In genomic region chr6:54685716-54686395, GRCm38 (mm10) we compare ENCODE assay signal across 17 mouse cellular contexts. TPM values are rescaled to one million over a fixed set of nuclear protein-coding genes. Genes with fewer than 3 reads are reported as not detected.
DNase-seq lines count a peak whose midpoint lies in the region; ATAC-seq and TF ChIP-seq lines count a peak whose summit lies in the region.
"Had no signal": no experiment of that assay in that cellular context is flagged by ENCODE, and none has a peak within 500 bp of the region (broad histone marks: within the 10 kb centered on the region; RNA-seq: fewer than 3 reads in every experiment).

No protein-coding gene starts in this region.

- peak; percentile 30 to 67; a peak in 3 of 4 replicates for TF ChIP-seq EP300 in MEL (IDR thresholded peaks at IDR 0.05; ENCODE audit: low read depth in 1 of 2, low read length in 2 of 2)

- no peak overlapping the region for H3K9ac ChIP-seq in intestine, embryonic 14.5 days (ENCODE audit: low read length)
- H3K9ac ChIP-seq in intestine, embryonic 15.5 days: no peak overlapping the region
- no peak overlapping the region for H3K9ac ChIP-seq in MEL (ENCODE audit: control insufficient read depth, low read depth, low read length, poor library complexity, severe bottlenecking)
- H3K9ac ChIP-seq: forebrain, embryonic 15.5 days; hindbrain, embryonic 14.5 days had no signal

- DNase-seq in intestine, embryonic 14.5 days (ENCODE audit: low spot score): peak; percentile 48
- DNase-seq in A20 (ENCODE audit: low read depth, low spot score) (peak; percentile 18), MEL (ENCODE audit: low read depth, low spot score) (peak; percentile 70)
- no peak for DNase-seq in kidney, adult 18-20 months
- DNase-seq: cerebellum, adult 11 months; cerebellum, postnatal 10 days; embryo, embryonic 11 days; heart, postnatal 36 days; lung, postnatal 10 days; right cerebral cortex, postnatal 25 days had no signal

- no peaks in the 10 kb centered on the region for H3K36me3 ChIP-seq in intestine, embryonic 14.5 days (ENCODE audit: control insufficient read depth, insufficient read depth, low read length)
- no peaks in the 10 kb centered on the region for H3K36me3 ChIP-seq in intestine, embryonic 15.5 days
- H3K36me3 ChIP-seq in MEL (ENCODE audit: control insufficient read depth in 1 of 2, insufficient read depth in 2 of 2, low read length in 2 of 2) (peaks cover 0 to 4% of the 10 kb centered on the region in 2 experiments; a peak in 2 of 4 replicates), myocyte (ENCODE audit: control insufficient read depth, insufficient read depth) (no peaks in the 10 kb centered on the region)

- H3K4me2 ChIP-seq in intestine, embryonic 14.5 days (ENCODE audit: low read length): no peak overlapping the region
- H3K4me2 ChIP-seq in intestine, embryonic 15.5 days (replicated peaks): no peak overlapping the region
- peak overlapping the region; percentile 26 for H3K4me2 ChIP-seq in myocyte (ENCODE audit: low read depth)
- H3K4me2 ChIP-seq: forebrain, embryonic 15.5 days; hindbrain, embryonic 14.5 days had no signal

- TF ChIP-seq RAD21 in MEL (IDR thresholded peaks at IDR 0.05; ENCODE audit: low read depth, low read length): no peak

- TF ChIP-seq CTCF in MEL (IDR thresholded peaks at IDR 0.05 in 2 of 3, conservative IDR thresholded peaks at IDR 0.05 in 1 of 3; ENCODE audit: control insufficient read depth in 1 of 3, insufficient read depth in 1 of 3, low read depth in 2 of 3, low read length in 3 of 3, poor library complexity in 1 of 3, severe bottlenecking in 1 of 3): no peak

- H3K4me1 ChIP-seq in intestine, embryonic 14.5 days (replicated peaks; ENCODE audit: control insufficient read depth, insufficient read depth, low read length): peaks cover 6% of the 10 kb centered on the region
- 0 out of 2 replicates have a peak, but pooled peaks cover 10% of the 10 kb centered on the region for H3K4me1 ChIP-seq in intestine, embryonic 15.5 days (replicated peaks)
- H3K4me1 ChIP-seq in MEL (ENCODE audit: control insufficient read depth in 1 of 2, insufficient read depth in 2 of 2, low read length in 2 of 2): peaks cover 4 to 14% of the 10 kb centered on the region in 2 experiments

- H3K27ac ChIP-seq in intestine, embryonic 14.5 days (ENCODE audit: low read depth): no peak overlapping the region
- H3K27ac ChIP-seq in intestine, embryonic 15.5 days: no peak overlapping the region
- no peak overlapping the region for H3K27ac ChIP-seq in MEL (ENCODE audit: control insufficient read depth, low read depth, low read length)
- H3K27ac ChIP-seq: forebrain, embryonic 15.5 days; hindbrain, embryonic 14.5 days had no signal

- no peak for ATAC-seq in intestine, embryonic 14.5 days (replicated peaks; ENCODE audit: low FRiP score, low TSS enrichment, low read depth)
- no peak for ATAC-seq in intestine, embryonic 15.5 days
- no peak for ATAC-seq in activated CD4-positive, CD25-positive, alpha-beta regulatory T cell, adult 4 months
- ATAC-seq: forebrain, embryonic 15.5 days; intestine, embryonic 16.5 days; midbrain, embryonic 16.5 days had no signal

- H3K79me2 ChIP-seq in MEL (ENCODE audit: control insufficient read depth, insufficient read depth, low read length, poor library complexity) (no peaks in the 10 kb centered on the region), myocyte (ENCODE audit: control insufficient read depth, insufficient read depth) (no peaks in the 10 kb centered on the region)

- TF ChIP-seq POLR2A in MEL (IDR thresholded peaks at IDR 0.05; ENCODE audit: control insufficient read depth in 1 of 2, insufficient read depth in 1 of 2, low read depth in 1 of 2, low read length in 2 of 2, poor library complexity in 1 of 2) (no peak), myocyte (IDR thresholded peaks at IDR 0.05; ENCODE audit: insufficient read length, low read depth) (no peak)

- H3K9me3 ChIP-seq in intestine, embryonic 14.5 days (ENCODE audit: control insufficient read depth, low read length): no peaks in the 10 kb centered on the region
- H3K9me3 ChIP-seq in intestine, embryonic 15.5 days: no peaks in the 10 kb centered on the region
- no peaks in the 10 kb centered on the region for H3K9me3 ChIP-seq in MEL (replicated peaks; ENCODE audit: insufficient read depth, low read length)
- H3K9me3 ChIP-seq: forebrain, embryonic 15.5 days had no signal

- WGBS in intestine, embryonic 14.5 days: 70% methylated on average over 14 of the region's 14 CpGs
- 65% methylated on average over 14 of the region's 14 CpGs for WGBS in intestine, embryonic 15.5 days

- H3ac ChIP-seq in myocyte (ENCODE audit: control insufficient read depth, insufficient read length): no peak overlapping the region

- no peak overlapping the region for H3K4me3 ChIP-seq in intestine, embryonic 14.5 days (ENCODE audit: low read depth, low read length)
- H3K4me3 ChIP-seq in intestine, embryonic 15.5 days (replicated peaks): no peak overlapping the region
- H3K4me3 ChIP-seq in MEL (ENCODE audit: control insufficient read depth in 1 of 2, insufficient read depth in 1 of 2, low read depth in 2 of 2, low read length in 2 of 2) (peak overlapping the region; percentile 21 to 24; a peak in 3 of 4 replicates), myocyte (no peak overlapping the region)
- H3K4me3 ChIP-seq: forebrain, embryonic 15.5 days had no signal

- peaks cover 16% of the 10 kb centered on the region; the same call in 1 of the 2 replicates for H3K27me3 ChIP-seq in intestine, embryonic 14.5 days (replicated peaks; ENCODE audit: control insufficient read depth, insufficient read depth, low read length)
- H3K27me3 ChIP-seq in intestine, embryonic 15.5 days (replicated peaks): 0 out of 2 replicates have a peak, but pooled peaks cover 5% of the 10 kb centered on the region
- H3K27me3 ChIP-seq in MEL (ENCODE audit: control insufficient read depth in 1 of 2, insufficient read depth in 2 of 2, low read length in 2 of 2): no peaks in the 10 kb centered on the region
- H3K27me3 ChIP-seq in myocyte (ENCODE audit: control insufficient read depth, insufficient read depth, insufficient read length): no peaks in the 10 kb centered on the region
- H3K27me3 ChIP-seq: forebrain, embryonic 15.5 days had no signal

TF ChIP-seq in MEL, 35 proteins besides CTCF, POLR2A, EP300 and RAD21 (continues in another document):
- TF ChIP-seq GATA1 (IDR thresholded peaks at IDR 0.05; ENCODE audit: low read depth, low read length): peak; percentile 54
- no peak for TF ChIP-seq MEF2A (IDR thresholded peaks at IDR 0.05; ENCODE audit: extremely low read depth, insufficient replicate concordance, low read depth, low read length, poor library complexity, severe bottlenecking)
- TF ChIP-seq TAL1 (IDR thresholded peaks at IDR 0.05; ENCODE audit: low read length): peak; percentile 37
- peak; percentile 46; the same call in 1 of the 2 replicates for TF ChIP-seq MYC (IDR thresholded peaks at IDR 0.05; ENCODE audit: low read depth, low read length)
- no peak for TF ChIP-seq USF1 (IDR thresholded peaks at IDR 0.05; ENCODE audit: low read depth, low read length)
- TF ChIP-seq ZKSCAN1 (IDR thresholded peaks at IDR 0.05; ENCODE audit: low read depth, low read length): no peak
- TF ChIP-seq E2F4 (IDR thresholded peaks at IDR 0.05; ENCODE audit: borderline replicate concordance, low read depth, low read length): no peak
- TF ChIP-seq BHLHE40 (IDR thresholded peaks at IDR 0.05; ENCODE audit: borderline replicate concordance, low read depth, low read length): no peak
- no peak for TF ChIP-seq ZC3H11A (IDR thresholded peaks at IDR 0.05; ENCODE audit: low read depth, low read length)
- TF ChIP-seq NRF1 (IDR thresholded peaks at IDR 0.05; ENCODE audit: insufficient read depth, low read depth, low read length, poor library complexity, severe bottlenecking): no peak
- no peak for TF ChIP-seq MAZ (IDR thresholded peaks at IDR 0.05; ENCODE audit: low read depth, low read length)
- TF ChIP-seq MXI1 (IDR thresholded peaks at IDR 0.05; ENCODE audit: low read depth, low read length): no peak
- no peak; the same call in 1 of the 2 replicates for TF ChIP-seq MAFK (IDR thresholded peaks at IDR 0.05; ENCODE audit: borderline replicate concordance, low read depth, low read length)
- no peak for TF ChIP-seq ETS1 (IDR thresholded peaks at IDR 0.05; ENCODE audit: low read depth, low read length)

TF ChIP-seq in myocyte, 11 proteins besides CTCF, POLR2A, EP300 and RAD21:
- TF ChIP-seq MYOG (IDR thresholded peaks at IDR 0.05; ENCODE audit: control insufficient read depth in 1 of 3, insufficient read depth in 1 of 3, insufficient read length in 2 of 3, low read depth in 2 of 3) (no peak), MAX (IDR thresholded peaks at IDR 0.05; ENCODE audit: low read depth) (no peak)

RNA-seq across cellular contexts. Expression of gene Mturn, which starts 4.4 kb away (rescaled TPM):
- polyA plus RNA-seq in intestine, embryonic 14.5 days (2014; fragmentation: Nextera tagmentation; extraction: Ambion mirVana): 9.9 and 10.4 TPM in 2 replicates
- polyA plus RNA-seq in intestine, embryonic 15.5 days (2015; fragmentation: Nextera tagmentation; extraction: Ambion mirVana): 7.1 and 7.5 TPM in 2 replicates
- 0.26 and 0.31 TPM in 2 replicates for total RNA-seq in MEL (2012; rRNA removed)
- polyA plus RNA-seq in MEL (2012; ENCODE audit: insufficient read depth in 1 of 2, insufficient read length in 2 of 2, low read depth in 1 of 2, low replicate concordance in 2 of 2, missing spikeins in 1 of 2) (1 to 10 TPM in 1 of 2 experiments, not detected in 1; 1.1 TPM), myocyte (2012; fragmentation: generic; extraction: Trizol) (1.4 TPM)
- 10 to 100 TPM; 10.8 to 16.6 TPM for polyA plus RNA-seq in activated CD4-positive, CD25-positive, alpha-beta regulatory T cell, adult 4 months (2017; shearing (Covaris generic))

Comparison
In these comparisons a context has a peak if more than half of its experiments do, and no peak if none do; other contexts are left out.
1. H3K4me3 ChIP-seq: peak in MEL (2 of 2); none in intestine, embryonic 14.5 days (single experiment), intestine, embryonic 15.5 days (single experiment) and myocyte (single experiment).